Mouse (Mus musculus): ENCODE data around the gene Paqr4.

- TF ChIP-seq CTCF (IDR thresholded peaks at IDR 0.05; ENCODE audit: borderline replicate concordance, insufficient read depth, low read length) (no peak), POLR2A (IDR thresholded peaks at IDR 0.05; ENCODE audit: low read depth, low read length) (no peak)
Measured at GRCm38 (mm10) chr17:23773676-23774075, 33.0 kb upstream of the Paqr4 start.
